Comparison of ENCODE assay signal across 21 mouse cellular contexts in genomic region chr2:77770056-77770697, GRCm38 (mm10). TPM values are rescaled to one million over a fixed set of nuclear protein-coding genes. Genes with fewer than 3 reads are reported as not detected.
DNase-seq lines count a peak whose midpoint lies in the region; ATAC-seq and TF ChIP-seq lines count a peak whose summit lies in the region.
"Had no signal": no experiment of that assay in that cellular context is flagged by ENCODE, and none has a peak within 500 bp of the region (broad histone marks: within the 10 kb centered on the region; RNA-seq: fewer than 3 reads in every experiment).

No protein-coding gene starts in this region.

- 16% methylated on average over 8 of the region's 8 CpGs for WGBS in kidney, postnatal 0 days

- TF ChIP-seq CTCF in kidney, postnatal 0 days (IDR thresholded peaks at IDR 0.05; ENCODE audit: low read depth) = no peak

- no peak overlapping the region for H3K4me2 ChIP-seq in kidney, postnatal 0 days (ENCODE audit: low read length)
- H3K4me2 ChIP-seq: embryonic facial prominence, embryonic 15.5 days; heart, embryonic 13.5 days; limb, embryonic 12.5 days; midbrain, embryonic 13.5 days; neural tube, embryonic 15.5 days had no signal

- H3K27me3 ChIP-seq in kidney, postnatal 0 days (ENCODE audit: insufficient read depth, low read length) = no peaks in the 10 kb centered on the region
- H3K27me3 ChIP-seq: embryonic facial prominence, embryonic 15.5 days; heart, embryonic 13.5 days; limb, embryonic 12.5 days; midbrain, embryonic 13.5 days; neural tube, embryonic 15.5 days had no signal

- no peaks in the 10 kb centered on the region for H3K36me3 ChIP-seq in kidney, postnatal 0 days (ENCODE audit: insufficient read depth, low read length)
- H3K36me3 ChIP-seq: embryonic facial prominence, embryonic 15.5 days; forebrain, embryonic 10.5 days; G1E; heart, embryonic 13.5 days; limb, embryonic 12.5 days; midbrain, embryonic 13.5 days; neural tube, embryonic 15.5 days had no signal

- H3K9ac ChIP-seq in kidney, postnatal 0 days (ENCODE audit: low read depth, low read length) = no peak overlapping the region
- H3K9ac ChIP-seq: embryonic facial prominence, embryonic 15.5 days; heart, embryonic 13.5 days; limb, embryonic 12.5 days; liver, embryonic 14.5 days; midbrain, embryonic 13.5 days; neural tube, embryonic 15.5 days had no signal

- DNase-seq in cerebellum, postnatal 4 days (ENCODE audit: low spot score in 2 of 2) = no peak
- DNase-seq in kidney, postnatal 0 days (ENCODE audit: low spot score) = peak; percentile 76
- DNase-seq in kidney, postnatal 36 days = no peak
- DNase-seq in cerebellum, adult 18-20 months = peak; percentile 75 to 76
- DNase-seq in cerebellum, postnatal 36 days = peak; percentile 68
- DNase-seq in neural tube, embryonic 10.5 days (ENCODE audit: extremely low spot score, low spot score) = no peak
- no peak for DNase-seq in ovary, postnatal 36 days (ENCODE audit: low spot score)
- DNase-seq: gastrocnemius, postnatal 25 days; heart, postnatal 4 days; right cerebral cortex, postnatal 4 days; thymus, adult 18-20 months had no signal

- H3K4me1 ChIP-seq in kidney, postnatal 0 days (replicated peaks; ENCODE audit: insufficient read depth, low read length) = 0 out of 2 replicates have a peak, but pooled peaks cover 4% of the 10 kb centered on the region
- H3K4me1 ChIP-seq: embryonic facial prominence, embryonic 15.5 days; limb, embryonic 12.5 days had no signal

- no peak overlapping the region for H3K4me3 ChIP-seq in kidney, postnatal 0 days (replicated peaks; ENCODE audit: low read depth, low read length)
- H3K4me3 ChIP-seq: embryonic facial prominence, embryonic 15.5 days; forebrain, embryonic 10.5 days; heart, embryonic 13.5 days; limb, embryonic 12.5 days; midbrain, embryonic 13.5 days; neural tube, embryonic 15.5 days had no signal

- no peaks in the 10 kb centered on the region for H3K9me3 ChIP-seq in kidney, postnatal 0 days (replicated peaks; ENCODE audit: low read length)
- H3K9me3 ChIP-seq: embryonic facial prominence, embryonic 15.5 days; forebrain, embryonic 10.5 days; heart, embryonic 13.5 days; limb, embryonic 12.5 days; midbrain, embryonic 13.5 days; neural tube, embryonic 15.5 days had no signal

- ATAC-seq in cerebellum, adult (ENCODE audit: insufficient number of reproducible peaks, low FRiP score, low TSS enrichment) = peak; percentile 69
- peak; percentile 72 for ATAC-seq in kidney, postnatal 0 days (replicated peaks; ENCODE audit: low FRiP score, low read depth)
- ATAC-seq: CD4-positive, CD25-positive, alpha-beta regulatory T cell, adult 4 months; midbrain, embryonic 13.5 days had no signal

- no peak overlapping the region for H3K27ac ChIP-seq in kidney, postnatal 0 days
- H3K27ac ChIP-seq: embryonic facial prominence, embryonic 15.5 days; forebrain, embryonic 10.5 days; heart, embryonic 13.5 days; limb, embryonic 12.5 days; liver, embryonic 14.5 days; midbrain, embryonic 13.5 days; neural tube, embryonic 15.5 days had no signal

RNA-seq across cellular contexts. Expression of gene Zfp385b, which starts 49.3 kb away (rescaled TPM):
- 9.1 and 9.9 TPM in 2 replicates for polyA plus RNA-seq in kidney, postnatal 0 days (2015; fragmentation: Nextera tagmentation; extraction: Ambion mirVana)
- polyA plus RNA-seq: G1E had no signal

Comparison
In these comparisons a context has a peak if more than half of its experiments do, and no peak if none do; other contexts are left out.
1. DNase-seq: peak in kidney, postnatal 0 days (single experiment), cerebellum, adult 18-20 months (2 of 2) and cerebellum, postnatal 36 days (2 of 2); none in cerebellum, postnatal 4 days (0 of 2), kidney, postnatal 36 days (0 of 2), neural tube, embryonic 10.5 days (single experiment) and ovary, postnatal 36 days (single experiment).